8 mouse cellular contexts compared by ENCODE assay signal in the genomic region with DNA sequence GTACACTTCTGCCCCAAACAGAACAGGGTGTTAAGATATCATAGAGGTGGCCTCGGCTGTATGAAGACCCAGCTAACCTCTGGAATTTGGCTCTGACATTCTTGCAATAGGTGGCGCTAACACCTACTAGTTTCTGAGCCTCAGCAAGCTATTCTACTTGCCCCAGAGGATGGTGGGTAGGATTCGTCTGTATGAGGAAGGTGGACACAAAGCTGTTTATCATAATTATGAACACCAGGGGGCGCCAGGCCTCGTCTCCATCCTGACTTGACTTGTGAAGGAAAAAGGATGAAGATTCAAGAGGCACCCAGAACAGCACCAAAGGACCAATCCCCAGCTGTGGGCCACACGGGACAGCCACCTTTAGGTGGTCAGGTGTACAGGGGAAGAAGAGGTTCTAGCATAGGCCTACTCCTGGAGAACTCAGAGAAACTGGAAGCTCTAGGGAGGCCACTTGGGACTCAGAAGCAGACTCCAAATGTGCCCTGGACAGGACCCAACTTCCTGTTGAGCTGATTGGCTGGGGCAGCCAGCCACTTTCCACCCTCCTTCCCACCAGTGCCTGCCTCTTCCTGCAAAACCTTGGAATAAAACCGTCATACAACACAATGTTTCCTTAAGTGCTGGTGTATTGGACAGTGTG. TPM values are rescaled to one million over a fixed set of nuclear protein-coding genes. Genes with fewer than 3 reads are reported as not detected.
DNase-seq lines count a peak whose midpoint lies in the region; ATAC-seq and TF ChIP-seq lines count a peak whose summit lies in the region.

No protein-coding gene starts in this region.

- dilution Hi-C loops in CH12.LX (cut with MboI; ENCODE audit: extremely low pct_ligation_motif_present, extremely low pct_unique_long_range_greater_than_20kb, low sequenced_read_pairs): no loop called here

- H3K9ac ChIP-seq in forebrain, embryonic 14.5 days (ENCODE audit: low read length): no peak overlapping the region
- no peak overlapping the region for H3K9ac ChIP-seq in forebrain, embryonic 12.5 days
- H3K9ac ChIP-seq in CH12.LX (ENCODE audit: insufficient read depth, low read depth): no peak overlapping the region

- TF ChIP-seq RAD21 in CH12.LX (IDR thresholded peaks at IDR 0.05; ENCODE audit: low read depth, low read length): peak; percentile 72

- intact Hi-C loops in gastrocnemius, postnatal 14 days (cut with DNase I; ENCODE audit: low total_unique reads): no loop called here

- H3K9me3 ChIP-seq in forebrain, embryonic 14.5 days (replicated peaks; ENCODE audit: control insufficient read depth, low read length): no peaks in the 10 kb centered on the region
- H3K9me3 ChIP-seq in forebrain, embryonic 12.5 days: no peaks in the 10 kb centered on the region
- no peaks in the 10 kb centered on the region for H3K9me3 ChIP-seq in CH12.LX (replicated peaks; ENCODE audit: low read length)

- no peak overlapping the region for H3K4me3 ChIP-seq in forebrain, embryonic 14.5 days (ENCODE audit: low read depth, low read length)
- H3K4me3 ChIP-seq in forebrain, embryonic 12.5 days (replicated peaks): no peak overlapping the region
- no peak overlapping the region for H3K4me3 ChIP-seq in CH12.LX (replicated peaks in 1 of 3; ENCODE audit: low read depth in 2 of 3, low read length in 2 of 3, poor library complexity in 1 of 3)

- in situ Hi-C loops in CH12.LX (cut with MboI; ENCODE audit: low pct_ligation_motif_present, low pct_unique_long_range_greater_than_20kb, low sequenced_read_pairs): loop anchor here (5.0 to 25.0 kb wide), 2 partner anchors 90 to 460 kb away; a partner anchor contains a TSS

- H3K4me2 ChIP-seq in forebrain, embryonic 14.5 days (ENCODE audit: low read length): no peak overlapping the region
- H3K4me2 ChIP-seq in forebrain, embryonic 12.5 days: no peak overlapping the region
- H3K4me2 ChIP-seq in CH12.LX (ENCODE audit: insufficient read depth, low read depth, poor library complexity, severe bottlenecking): no peak overlapping the region

- no peaks in the 10 kb centered on the region for H3K4me1 ChIP-seq in forebrain, embryonic 14.5 days (ENCODE audit: control insufficient read depth, insufficient read depth, low read length)
- no peaks in the 10 kb centered on the region for H3K4me1 ChIP-seq in forebrain, embryonic 12.5 days
- H3K4me1 ChIP-seq in CH12.LX (ENCODE audit: control insufficient read depth in 1 of 2, insufficient read depth in 2 of 2): peaks cover 2 to 19% of the 10 kb centered on the region in 2 experiments; a peak in 2 of 4 replicates

- no peaks in the 10 kb centered on the region for H3K36me3 ChIP-seq in forebrain, embryonic 14.5 days (ENCODE audit: control insufficient read depth, insufficient read depth, low read length)
- H3K36me3 ChIP-seq in forebrain, embryonic 12.5 days (replicated peaks): no peaks in the 10 kb centered on the region
- H3K36me3 ChIP-seq in CH12.LX (replicated peaks in 1 of 2; ENCODE audit: control insufficient read depth in 1 of 2, insufficient read depth in 1 of 2, low read length in 1 of 2): no peaks in the 10 kb centered on the region

- DNase-seq in forebrain, embryonic 14.5 days (ENCODE audit: low spot score): peak; percentile 35
- peak; percentile 96 for DNase-seq in CH12.LX (ENCODE audit: extremely low read depth)
- peak; percentile 49 for DNase-seq in c-Kit-positive CD71-positive TER-119-negative erythroid progenitor cells, embryonic 14.5 days (ENCODE audit: low read depth)
- peak; percentile 37 for DNase-seq in gastrocnemius, postnatal 14 days
- DNase-seq in large intestine, adult 2 months (ENCODE audit: low read depth, low spot score): peak; percentile 14
- DNase-seq in lung, postnatal 4 days: peak; percentile 52 to 69
- peak; percentile 57 to 64 for DNase-seq in spleen, postnatal 36 days (ENCODE audit: low spot score in 2 of 2)

- no peaks in the 10 kb centered on the region for H3K27me3 ChIP-seq in forebrain, embryonic 14.5 days (replicated peaks; ENCODE audit: control insufficient read depth, insufficient read depth, low read length)
- H3K27me3 ChIP-seq in forebrain, embryonic 12.5 days: no peaks in the 10 kb centered on the region
- no peaks in the 10 kb centered on the region for H3K27me3 ChIP-seq in CH12.LX (replicated peaks)

- no peak for TF ChIP-seq EP300 in CH12.LX (IDR thresholded peaks at IDR 0.05; ENCODE audit: low read length)

- peak; percentile 54 to 95 for TF ChIP-seq CTCF in CH12.LX (conservative IDR thresholded peaks at IDR 0.05 in 1 of 2, IDR thresholded peaks at IDR 0.05 in 1 of 2; ENCODE audit: low read depth in 2 of 2, low read length in 2 of 2)

- ATAC-seq in forebrain, embryonic 14.5 days: no peak
- ATAC-seq in forebrain, embryonic 12.5 days (ENCODE audit: low FRiP score): no peak

- no peak for TF ChIP-seq POLR2A in CH12.LX (IDR thresholded peaks at IDR 0.05; ENCODE audit: low read depth, low read length)

- no peaks in the 10 kb centered on the region for H3K79me2 ChIP-seq in CH12.LX (replicated peaks; ENCODE audit: control insufficient read depth, extremely low read depth, insufficient read depth, poor library complexity, severe bottlenecking)

- 44% methylated on average over 7 of the region's 7 CpGs for WGBS in forebrain, embryonic 14.5 days
- 41% methylated on average over 7 of the region's 7 CpGs for WGBS in forebrain, embryonic 12.5 days
- 38% methylated on average over 7 of the region's 7 CpGs for WGBS in large intestine, adult 2 months

- no peak overlapping the region for H3K27ac ChIP-seq in forebrain, embryonic 14.5 days (ENCODE audit: low read depth, low read length)
- no peak overlapping the region for H3K27ac ChIP-seq in forebrain, embryonic 12.5 days
- H3K27ac ChIP-seq in CH12.LX (ENCODE audit: insufficient read depth, low read depth): no peak overlapping the region

TF ChIP-seq in CH12.LX, 34 proteins besides CTCF, POLR2A, EP300 and RAD21:
- TF ChIP-seq MAFK (IDR thresholded peaks at IDR 0.05; ENCODE audit: insufficient replicate concordance, low read length): no peak
- peak; percentile 89 for TF ChIP-seq SMC3 (IDR thresholded peaks at IDR 0.05; ENCODE audit: low read depth, low read length)
- no peak for TF ChIP-seq BHLHE40 (IDR thresholded peaks at IDR 0.05; ENCODE audit: low read depth, low read length)
- peak; percentile 43 for TF ChIP-seq ZC3H11A (IDR thresholded peaks at IDR 0.05; ENCODE audit: low read depth, low read length)
- peak; percentile 29; the same call in 1 of the 2 replicates for TF ChIP-seq SIN3A (IDR thresholded peaks at IDR 0.05; ENCODE audit: low read length)
- TF ChIP-seq HCFC1 (IDR thresholded peaks at IDR 0.05; ENCODE audit: low read depth, low read length): peak; percentile 40; the same call in 1 of the 2 replicates
- peak; percentile 42; the same call in 1 of the 2 replicates for TF ChIP-seq IRF4 (IDR thresholded peaks at IDR 0.05; ENCODE audit: low read depth, low read length)
- TF ChIP-seq MAX (IDR thresholded peaks at IDR 0.05; ENCODE audit: low read length): 0 out of 2 replicates have a peak, but pooled peaks have one; percentile 37
- peak; percentile 47; the same call in 1 of the 2 replicates for TF ChIP-seq ELF1 (IDR thresholded peaks at IDR 0.05; ENCODE audit: low read depth, low read length)
- peak; percentile 36; the same call in 1 of the 2 replicates for TF ChIP-seq MEF2A (IDR thresholded peaks at IDR 0.05; ENCODE audit: borderline replicate concordance, low read depth, low read length)
- no peak for TF ChIP-seq ZKSCAN1 (IDR thresholded peaks at IDR 0.05; ENCODE audit: borderline replicate concordance, low read depth, low read length)

RNA-seq across cellular contexts. Expression of a gene that starts 32.3 kb away (rescaled TPM):
- polyA plus RNA-seq in forebrain, embryonic 14.5 days (2014; fragmentation: Nextera tagmentation; extraction: Ambion mirVana): 8.8 and 8.9 TPM in 2 replicates
- polyA plus RNA-seq in forebrain, embryonic 12.5 days (2016; fragmentation: Nextera tagmentation; extraction: Ambion mirVana): 6.0 and 7.7 TPM in 2 replicates
- total RNA-seq in CH12.LX (2012; rRNA removed): 1.4 and 1.5 TPM in 2 replicates
- total RNA-seq in CH12.LX (2014; rRNA removed): 2.8 and 3.0 TPM in 2 replicates
- polyA plus RNA-seq in CH12.LX (2012; ENCODE audit: insufficient read length, low read depth): 4.5 and 6.0 TPM in 2 replicates
- total RNA-seq in gastrocnemius, postnatal 14 days (2021): 10 to 100 TPM; 11.2 to 14.4 TPM
- polyA plus RNA-seq in large intestine, adult 2 months (2012; rRNA removed): 2.5 and 3.5 TPM in 2 replicates

Comparison
In these comparisons a context has a peak if more than half of its experiments do, and no peak if none do; other contexts are left out.
1. DNase-seq: peak in every context shown above with its lines; median percentile 96 in CH12.LX; 60 in lung, postnatal 4 days; 60 in spleen, postnatal 36 days; 49 in c-Kit-positive CD71-positive TER-119-negative erythroid progenitor cells, embryonic 14.5 days; 37 in gastrocnemius, postnatal 14 days; 35 in forebrain, embryonic 14.5 days; 14 in large intestine, adult 2 months.